Mouse (Mus musculus) monocyte, adult 2 months (primary cell): ENCODE data around the gene Fbxl17.

Source experiments
- DNase-seq, 2 experiments: peaks; one replicate each; pipeline ENCODE4 v3.0.0; 2022; ENCODE audit warnings: low spot score in 2 of 2, low read depth in 1 of 2

Gene Fbxl17

GRCm38 (mm10) chr17:63114399-63115085 is 385.3 kb downstream of the Fbxl17 start:
- no peak for DNase-seq

- DNase-seq, result no peak
Measured at GRCm38 (mm10) chr17:63112826-63113225, 387.0 kb downstream of the Fbxl17 start.

- no peak for DNase-seq
Measured at GRCm38 (mm10) chr17:63110994-63111393, 388.8 kb downstream of the Fbxl17 start.

- DNase-seq, result no peak
Measured at GRCm38 (mm10) chr17:63110211-63110755, 389.5 kb downstream of the Fbxl17 start.

GRCm38 (mm10) chr17:63108035-63108434 is 391.8 kb downstream of the Fbxl17 start:
- no peak for DNase-seq

GRCm38 (mm10) chr17:63107515-63107914 is 392.3 kb downstream of the Fbxl17 start:
- DNase-seq, result no peak

GRCm38 (mm10) chr17:63095553-63095952 is 404.3 kb downstream of the Fbxl17 start:
- no peak for DNase-seq

- DNase-seq, result no peak
Measured at GRCm38 (mm10) chr17:63095017-63095416, 404.8 kb downstream of the Fbxl17 start.

- no peak for DNase-seq
Measured at GRCm38 (mm10) chr17:63093184-63093583, 406.6 kb downstream of the Fbxl17 start.

GRCm38 (mm10) chr17:63092774-63093173 is 407.0 kb downstream of the Fbxl17 start:
- DNase-seq, result no peak

- DNase-seq, result no peak
Measured at GRCm38 (mm10) chr17:63090112-63090511, 409.7 kb downstream of the Fbxl17 start.

- DNase-seq, result no peak
Measured at GRCm38 (mm10) chr17:63087265-63087664, 412.6 kb downstream of the Fbxl17 start.

- DNase-seq, result no peak
Measured at GRCm38 (mm10) chr17:63086526-63086925, 413.3 kb downstream of the Fbxl17 start.

- DNase-seq, result no peak
Measured at GRCm38 (mm10) chr17:63085227-63085626, 414.6 kb downstream of the Fbxl17 start.

- DNase-seq, result no peak
Measured at GRCm38 (mm10) chr17:63079087-63079486, 420.7 kb downstream of the Fbxl17 start.

- DNase-seq, result no peak
Measured at GRCm38 (mm10) chr17:63077509-63077908, 422.3 kb downstream of the Fbxl17 start.

GRCm38 (mm10) chr17:63076661-63077060 is 423.2 kb downstream of the Fbxl17 start:
- no peak for DNase-seq

GRCm38 (mm10) chr17:63076037-63076426 is 423.8 kb downstream of the Fbxl17 start:
- DNase-seq, result no peak

GRCm38 (mm10) chr17:63075091-63076036 is 424.5 kb downstream of the Fbxl17 start:
- no peak for DNase-seq

- DNase-seq, result no peak
Measured at GRCm38 (mm10) chr17:63073342-63073741, 426.5 kb downstream of the Fbxl17 start.

GRCm38 (mm10) chr17:63071134-63071923 is 428.5 kb downstream of the Fbxl17 start:
- no peak for DNase-seq
